Mouse (Mus musculus) olfactory bulb, adult 2 months (tissue): ENCODE measurements at regions not wholly inside any gene's neighbourhood (a gene's known extent, or its start where the extent isn't known, plus 50 kb on each side); places are given as distances from the start of the nearest gene placed in this dataset.

Experiments
- CTCF ChIP-seq: fragments of 200-500 bp; IDR thresholded peaks from 2 replicates; pipeline ENCODE4 v1.5.1; 2012; ENCODE audit warnings: low read depth, mild to moderate bottlenecking, low read length, moderate library complexity; ENCODE audit not compliant: insufficient read depth
- POLR2A ChIP-seq: fragments of 200-500 bp; IDR thresholded peaks from 2 replicates; pipeline ENCODE4 v1.6.1; 2012; ENCODE audit warnings: mild to moderate bottlenecking, low read depth, low read length, moderate library complexity; ENCODE audit not compliant: insufficient read depth

- TF ChIP-seq CTCF (no peak), POLR2A (no peak)
Observed at GRCm38 (mm10) chr17:13542261-13542660, 187.9 kb downstream of the Tcp10c start.
